Mouse (Mus musculus) lung, postnatal 10 days (tissue): ENCODE results near the gene Rac3.
"Not testable (repeated sequence)": the region's sequence is repeated elsewhere in the genome, so short reads cannot be mapped to it uniquely, and the experiment has no call there.

Source experiments
- DNase-seq: peaks from one replicate; pipeline ENCODE4 v3.0.0; 2021

Gene Rac3

GRCm38 (mm10) chr11:120721124-120722066 is at the start of gene Rac3:
TSS of gene Rac3 (plus strand) at chr11:120721470.
- DNase-seq, result peak; percentile 79

- peak; percentile 98 for DNase-seq
Measured at GRCm38 (mm10) chr11:120672687-120673593, 48.3 kb upstream of the Rac3 start, which contains the start of gene Aspscr1. TSS of gene Aspscr1 (plus strand) at chr11:120672973.

GRCm38 (mm10) chr11:120673594-120674122 is 47.6 kb upstream of the Rac3 start:
- no peak for DNase-seq

- DNase-seq, result not testable (repeated sequence)
Measured at GRCm38 (mm10) chr11:120675875-120676274, 45.4 kb upstream of the Rac3 start.

- DNase-seq, result no peak
Measured at GRCm38 (mm10) chr11:120676951-120677350, 44.3 kb upstream of the Rac3 start.

- peak; percentile 66 for DNase-seq
Measured at GRCm38 (mm10) chr11:120679909-120680308, 41.4 kb upstream of the Rac3 start.

- no peak for DNase-seq
Measured at GRCm38 (mm10) chr11:120682683-120683082, 38.6 kb upstream of the Rac3 start.

GRCm38 (mm10) chr11:120683536-120683935 is 37.7 kb upstream of the Rac3 start:
- DNase-seq, result no peak

GRCm38 (mm10) chr11:120684086-120684485 is 37.2 kb upstream of the Rac3 start:
- DNase-seq, result no peak

GRCm38 (mm10) chr11:120684660-120685059 is 36.6 kb upstream of the Rac3 start:
- peak; percentile 50 for DNase-seq

GRCm38 (mm10) chr11:120686650-120687272 is 34.5 kb upstream of the Rac3 start:
- peak; percentile 69 for DNase-seq

GRCm38 (mm10) chr11:120689365-120689764 is 31.9 kb upstream of the Rac3 start:
- DNase-seq, result no peak

GRCm38 (mm10) chr11:120692471-120693011 is 28.7 kb upstream of the Rac3 start:
- peak; percentile 73 for DNase-seq

GRCm38 (mm10) chr11:120693461-120693860 is 27.8 kb upstream of the Rac3 start:
- no peak for DNase-seq

- DNase-seq, result peak; percentile 85
Measured at GRCm38 (mm10) chr11:120695184-120695583, 26.1 kb upstream of the Rac3 start.

GRCm38 (mm10) chr11:120695641-120696040 is 25.6 kb upstream of the Rac3 start:
- no peak for DNase-seq

- no peak for DNase-seq
Measured at GRCm38 (mm10) chr11:120696568-120696967, 24.7 kb upstream of the Rac3 start.

GRCm38 (mm10) chr11:120697741-120698140 is 23.5 kb upstream of the Rac3 start:
- peak; percentile 84 for DNase-seq

GRCm38 (mm10) chr11:120703696-120704454 is 17.4 kb upstream of the Rac3 start:
- DNase-seq, result peak; percentile 57

GRCm38 (mm10) chr11:120704486-120705325 is 16.6 kb upstream of the Rac3 start:
- peak; percentile 82 for DNase-seq
